8 mouse cellular contexts compared by ENCODE assay signal in genomic region chr11:102924557-102925350, GRCm38 (mm10). TPM values are rescaled to one million over a fixed set of nuclear protein-coding genes. Genes with fewer than 3 reads are reported as not detected.
DNase-seq lines count a peak whose midpoint lies in the region; ATAC-seq lines count a peak whose summit lies in the region.

TSS of gene Kif18b (minus strand) at chr11:102925124.

- H3K9ac ChIP-seq in hindbrain, embryonic 14.5 days: peak within 1 kb of the TSS; percentile 53; the same call in 1 of the 2 replicates

- H3K27me3 ChIP-seq in hindbrain, embryonic 14.5 days (ENCODE audit: control insufficient read depth, insufficient read depth, low read length): no peaks in the 10 kb centered on the region

- ATAC-seq in hindbrain, embryonic 14.5 days (ENCODE audit: low FRiP score): peak; percentile 90

- H3K27ac ChIP-seq in hindbrain, embryonic 14.5 days: peak within 1 kb of the TSS; percentile 71

- peak; percentile 99 for DNase-seq in R1 (ENCODE audit: low read depth, low spot score)
- DNase-seq in cerebellum, postnatal 25 days: peak; percentile 91 to 95
- DNase-seq in frontal cortex, postnatal 25 days (ENCODE audit: low spot score in 2 of 2): peak; percentile 83 to 87
- peak; percentile 95 for DNase-seq in hindbrain, embryonic 14.5 days (ENCODE audit: low spot score)
- DNase-seq in layer of hippocampus, postnatal 36 days: peak; percentile 87 to 88
- peak; percentile 98 for DNase-seq in lung, postnatal 36 days
- DNase-seq in retina, postnatal 1 day: peak; percentile 98
- DNase-seq in urinary bladder, adult 18-20 months (ENCODE audit: low spot score in 2 of 2): peak; percentile 85 to 88

- peak within 1 kb of the TSS; percentile 47 for H3K4me3 ChIP-seq in hindbrain, embryonic 14.5 days (replicated peaks; ENCODE audit: low read length)

- H3K36me3 ChIP-seq in hindbrain, embryonic 14.5 days (replicated peaks; ENCODE audit: control insufficient read depth, insufficient read depth): no peaks in the 10 kb centered on the region

- under 1% methylated on average over 62 of the region's 62 CpGs for WGBS in hindbrain, embryonic 14.5 days

- H3K9me3 ChIP-seq in hindbrain, embryonic 14.5 days (ENCODE audit: control insufficient read depth, low read length): no peaks in the 10 kb centered on the region

- peak within 1 kb of the TSS; percentile 75 for H3K4me2 ChIP-seq in hindbrain, embryonic 14.5 days (replicated peaks)

- H3K4me1 ChIP-seq in hindbrain, embryonic 14.5 days (replicated peaks; ENCODE audit: control insufficient read depth, insufficient read depth, low read length): peaks cover 13% of the 10 kb centered on the region

RNA-seq across cellular contexts. Expression of gene Kif18b, which starts in this region (rescaled TPM):
- polyA plus RNA-seq in hindbrain, embryonic 14.5 days (2014; fragmentation: Nextera tagmentation; extraction: Ambion mirVana): 0.79 and 1.5 TPM in 2 replicates
- total RNA-seq in layer of hippocampus, postnatal 36 days (2021): under 1 TPM; 0.27 to 0.40 TPM

Comparison
In these comparisons a context has a peak if more than half of its experiments do, and no peak if none do; other contexts are left out.
1. Peak in every context shown above with its lines: DNase-seq, ATAC-seq, H3K4me3 ChIP-seq and H3K27ac ChIP-seq.
2. Peak in DNase-seq in layer of hippocampus, postnatal 36 days; RNA of the gene not detected or under 1 TPM.